Mouse (Mus musculus) liver, postnatal 0 days (tissue): ENCODE measurements around the gene Tex2. TPM values are rescaled to one million over a fixed set of nuclear protein-coding genes. Genes with fewer than 3 reads are reported as not detected.
"Not testable (repeated sequence)": the region's sequence is repeated elsewhere in the genome, so short reads cannot be mapped to it uniquely, and the experiment has no call there.

Experiments used
- ATAC-seq: fragments of 200-750 bp; cut with Nextera tagmentation; 2 replicates; pipeline ENCODE4 v1.8.0; 2017; ENCODE audit warnings: mild to moderate bottlenecking, moderate library complexity
- DNase-seq: peaks from one replicate; pipeline ENCODE4 v3.0.0-alpha.2; 2016
- H3K27ac ChIP-seq: fragments of 300-500 bp; sonication (generic); 2 replicates; pipeline ENCODE4 v1.5.1; 2014; ENCODE audit warnings: antibody characterized with exemption, moderate library complexity, mild to moderate bottlenecking, low read depth
- H3K27me3 ChIP-seq: fragments of 300-500 bp; sonication (generic); 2 replicates; pipeline ENCODE4 v1.6.1; 2014; ENCODE audit warnings: low read length, control low read depth, mixed read lengths; ENCODE audit not compliant: insufficient read depth
- H3K36me3 ChIP-seq: fragments of 300-500 bp; sonication (generic); replicated peaks from 2 replicates; pipeline ENCODE4 v1.6.1; 2014; ENCODE audit warnings: mild to moderate bottlenecking, control low read depth, low read length, moderate library complexity, mixed read lengths; ENCODE audit not compliant: insufficient read depth
- H3K4me1 ChIP-seq: fragments of 300-500 bp; sonication (generic); 2 replicates; pipeline ENCODE4 v1.6.1; 2014; ENCODE audit warnings: antibody characterized with exemption, mild to moderate bottlenecking, control low read depth; ENCODE audit not compliant: insufficient read depth
- H3K4me2 ChIP-seq: fragments of 300-500 bp; sonication (generic); 2 replicates; pipeline ENCODE4 v1.6.1; 2014; ENCODE audit warnings: low read depth, mild to moderate bottlenecking, low read length, moderate library complexity, mixed read lengths
- H3K4me3 ChIP-seq: fragments of 300-500 bp; sonication (generic); 2 replicates; pipeline ENCODE4 v1.5.1; 2014; ENCODE audit warnings: low read depth, low read length
- H3K9ac ChIP-seq: fragments of 300-500 bp; sonication (generic); replicated peaks from 2 replicates; pipeline ENCODE4 v1.6.1; 2014; ENCODE audit warnings: mild to moderate bottlenecking, moderate library complexity
- H3K9me3 ChIP-seq: fragments of 300-500 bp; sonication (generic); 2 replicates; pipeline ENCODE4 v1.6.1; 2016; ENCODE audit warnings: mild to moderate bottlenecking, control low read depth, low read length, mixed read lengths
- CTCF ChIP-seq: sonication (generic); IDR thresholded peaks from 2 replicates; pipeline ENCODE4 v1.5.1; 2016; ENCODE audit warnings: antibody characterized with exemption, low read depth
- EP300 ChIP-seq: IDR thresholded peaks from 2 replicates; pipeline ENCODE4 v1.6.1; 2016; ENCODE audit warnings: antibody characterized with exemption, low read depth, mild to moderate bottlenecking
- WGBS: fragments of 180-500 bp; shearing (Covaris S2); extraction: QIAGEN DNeasy Blood & Tissue Kit; methylation state at CpG from one replicate; pipeline ENCODE4 v1.1.7; 2014; ENCODE audit not compliant: insufficient replicate concordance; 5-methylcytosine and 5-hydroxymethylcytosine counted together
- polyA plus RNA-seq: library from polyadenylated mRNA; unstranded; fragments of >200 nt; fragmentation: Nextera tagmentation; extraction: Ambion mirVana; gene quantifications from 2 replicates; pipeline ENCODE4 v1.2.1, GENCODE M21; 2015

Gene Tex2
- polyA plus RNA-seq, 1 experiment from 2014 or later: 11.3 TPM

- H3K36me3 ChIP-seq: no peaks in the 10 kb centered on the region
- no peak overlapping the region for H3K27ac ChIP-seq
- H3K4me2 ChIP-seq: no peak overlapping the region
- no peaks in the 10 kb centered on the region for H3K9me3 ChIP-seq
- no peak overlapping the region for H3K4me3 ChIP-seq
- H3K9ac ChIP-seq: no peak overlapping the region
- TF ChIP-seq EP300 (no peak), CTCF (no peak)
- H3K4me1 ChIP-seq: 0 out of 2 replicates have a peak, but pooled peaks cover 8% of the 10 kb centered on the region
- 45% methylated on average over 7 of the region's 7 CpGs for WGBS
- no peak for DNase-seq
- no peak for ATAC-seq
- no peaks in the 10 kb centered on the region for H3K27me3 ChIP-seq
These were observed 24.5 kb upstream of the Tex2 start for GRCm38 (mm10) chr11:106637754-106638153.

GRCm38 (mm10) chr11:106635946-106636345, 22.7 kb upstream of the Tex2 start:
- H3K9me3 ChIP-seq: no peaks in the 10 kb centered on the region
- no peak overlapping the region for H3K4me3 ChIP-seq
- H3K36me3 ChIP-seq: no peaks in the 10 kb centered on the region
- no peak for TF ChIP-seq CTCF
- DNase-seq (no peak), ATAC-seq (no peak)
- H3K4me2 ChIP-seq: no peak overlapping the region
- WGBS: 56% methylated on average over 2 of the region's 2 CpGs
- H3K27me3 ChIP-seq: no peaks in the 10 kb centered on the region
- no peak overlapping the region for H3K9ac ChIP-seq
- 0 out of 2 replicates have a peak, but pooled peaks cover 8% of the 10 kb centered on the region for H3K4me1 ChIP-seq
- H3K27ac ChIP-seq: no peak overlapping the region

GRCm38 (mm10) chr11:106634175-106634574, 21.0 kb upstream of the Tex2 start:
- not testable (repeated sequence) for H3K27ac ChIP-seq

GRCm38 (mm10) chr11:106633456-106633855, 20.2 kb upstream of the Tex2 start:
- Histone ChIP-seq H3K4me3 (no peak overlapping the region), H3K27me3 (no peaks in the 10 kb centered on the region), H3K4me2 (no peak overlapping the region), H3K9ac (no peak overlapping the region), H3K27ac (no peak overlapping the region), H3K36me3 (no peaks in the 10 kb centered on the region), H3K4me1 (no peaks in the 10 kb centered on the region), H3K9me3 (no peaks in the 10 kb centered on the region)
- DNase-seq (no peak), ATAC-seq (no peak)
- WGBS: 78% methylated on average over 2 of the region's 2 CpGs
- no peak for TF ChIP-seq CTCF
- TF ChIP-seq EP300: no peak

More at GRCm38 (mm10) chr11:106634175-106634574, 21.0 kb upstream of the Tex2 start:
- H3K9ac ChIP-seq, DNase-seq, ATAC-seq, H3K9me3 ChIP-seq, H3K4me3 ChIP-seq, H3K36me3 ChIP-seq, H3K4me2 ChIP-seq, H3K27me3 ChIP-seq, H3K4me1 ChIP-seq: not testable (repeated sequence)
- WGBS: 86% methylated on average over 3 of the region's 3 CpGs

GRCm38 (mm10) chr11:106627692-106628091, 14.5 kb upstream of the Tex2 start:
- 22% methylated on average over 6 of the region's 6 CpGs for WGBS
- TF ChIP-seq EP300 (no peak), CTCF (peak; percentile 94)

GRCm38 (mm10) chr11:106625577-106625976, 12.4 kb upstream of the Tex2 start:
- Histone ChIP-seq H3K27me3 (no peaks in the 10 kb centered on the region), H3K4me2 (no peak overlapping the region), H3K9me3 (no peaks in the 10 kb centered on the region), H3K4me1 (no peaks in the 10 kb centered on the region), H3K4me3 (no peak overlapping the region), H3K36me3 (no peaks in the 10 kb centered on the region), H3K9ac (no peak overlapping the region), H3K27ac (no peak overlapping the region)
- peak; percentile 38 for DNase-seq
- TF ChIP-seq CTCF: peak; percentile 56
- TF ChIP-seq EP300: no peak
- ATAC-seq: peak; percentile 75
- WGBS: 44% methylated on average over 3 of the region's 3 CpGs

More at GRCm38 (mm10) chr11:106627692-106628091, 14.5 kb upstream of the Tex2 start:
- H3K4me1 ChIP-seq: no peaks in the 10 kb centered on the region
- DNase-seq: peak; percentile 76
- no peaks in the 10 kb centered on the region for H3K9me3 ChIP-seq
- H3K4me2 ChIP-seq: no peak overlapping the region
- no peak overlapping the region for H3K9ac ChIP-seq
- H3K27me3 ChIP-seq: no peaks in the 10 kb centered on the region
- no peak overlapping the region for H3K4me3 ChIP-seq
- peak; percentile 57 for ATAC-seq
- H3K27ac ChIP-seq: no peak overlapping the region
- H3K36me3 ChIP-seq: no peaks in the 10 kb centered on the region

- 45% methylated on average over 2 of the region's 2 CpGs for WGBS
- Histone ChIP-seq H3K4me3 (no peak overlapping the region), H3K9ac (no peak overlapping the region), H3K4me2 (no peak overlapping the region), H3K4me1 (peaks cover 4% of the 10 kb centered on the region; the same call in 1 of the 2 replicates), H3K27ac (0 out of 2 replicates have a peak overlapping the region, but pooled peaks have one; percentile 34), H3K36me3 (no peaks in the 10 kb centered on the region), H3K27me3 (no peaks in the 10 kb centered on the region), H3K9me3 (no peaks in the 10 kb centered on the region)
- no peak for TF ChIP-seq EP300
- no peak for TF ChIP-seq CTCF
- ATAC-seq (peak; percentile 24; the same call in 1 of the 2 replicates), DNase-seq (no peak)
These were observed 10.4 kb upstream of the Tex2 start for GRCm38 (mm10) chr11:106623629-106624028.
